Mouse (Mus musculus) c-Kit-negative CD71-positive TER-119-positive erythroid progenitor cells, embryonic 14.5 days (primary cell): ENCODE results near the gene Asic2.

Experiments used
- DNase-seq: peaks from one replicate; pipeline ENCODE4 v3.0.0-alpha.2; 2013; ENCODE audit warnings: low read depth, low spot score

Asic2 gene

GRCm38 (mm10) chr11:81202578-81202977 is 765.7 kb downstream of the Asic2 start:
- DNase-seq, result no peak

DNA sequence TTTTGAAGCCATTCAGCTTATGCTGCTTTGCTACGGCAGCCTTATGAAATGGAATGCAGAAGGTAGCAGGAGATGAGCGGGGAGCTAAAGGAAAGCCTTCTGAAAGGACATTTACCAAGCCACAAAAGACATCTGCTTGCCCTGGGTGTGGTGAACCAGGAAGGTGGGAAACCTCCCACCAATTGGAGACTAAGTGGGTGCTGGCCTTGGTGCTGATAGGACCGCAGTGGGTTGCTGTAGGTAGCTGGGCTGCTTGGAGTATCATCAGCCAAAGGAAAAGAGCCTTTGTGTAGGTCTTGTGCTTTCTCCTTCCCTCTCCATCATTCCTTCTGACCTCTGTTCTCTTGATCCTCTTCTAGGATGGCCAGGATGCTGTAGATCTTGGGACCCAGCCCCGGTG is 774.4 kb downstream of the Asic2 start:
- no peak for DNase-seq

DNA sequence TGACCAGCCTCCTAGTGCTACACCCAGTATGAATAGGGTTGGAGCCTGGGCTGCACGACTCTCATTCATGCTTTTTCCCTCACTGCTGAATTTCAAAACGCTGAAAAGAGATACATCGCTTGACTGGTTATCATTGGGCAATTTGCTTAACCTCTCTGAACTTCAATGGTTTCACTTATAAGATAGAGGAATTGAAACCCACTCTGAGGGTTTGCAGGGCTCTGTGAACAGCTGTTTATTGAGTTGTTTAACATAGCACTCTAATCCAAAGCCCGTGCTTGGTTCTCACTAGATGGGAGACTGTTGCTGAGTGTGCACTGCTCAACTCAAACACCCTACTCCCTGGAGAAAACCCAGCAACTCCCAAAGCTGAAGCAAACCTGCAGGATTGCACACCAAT is 776.1 kb downstream of the Asic2 start:
- no peak for DNase-seq

GRCm38 (mm10) chr11:81189103-81189502 is 779.2 kb downstream of the Asic2 start:
- DNase-seq, result no peak

GRCm38 (mm10) chr11:81187851-81188250 is 780.4 kb downstream of the Asic2 start:
- no peak for DNase-seq

GRCm38 (mm10) chr11:81184721-81185120 is 783.5 kb downstream of the Asic2 start:
- DNase-seq, result no peak

DNA sequence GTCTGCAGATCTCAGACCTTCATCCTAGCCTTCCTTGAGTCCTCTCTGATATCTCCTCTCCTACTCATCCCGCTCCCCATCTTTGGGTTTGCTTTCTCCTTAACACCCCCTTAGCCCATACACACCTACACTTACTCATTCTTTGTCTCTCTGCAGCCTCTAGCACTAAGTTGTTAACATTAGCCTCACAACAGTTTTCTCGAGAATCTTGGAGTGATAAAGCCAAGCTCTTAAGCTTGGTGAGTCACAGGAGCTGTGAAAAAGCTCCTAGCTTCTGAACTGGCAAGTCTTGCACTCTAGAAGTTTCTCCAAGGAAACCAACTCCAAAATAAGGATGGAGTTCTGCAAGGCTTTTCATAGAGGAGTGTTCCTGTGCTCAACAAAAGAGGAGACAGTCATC is 803.4 kb downstream of the Asic2 start:
- no peak for DNase-seq

GRCm38 (mm10) chr11:81163056-81163455 is 805.2 kb downstream of the Asic2 start:
- no peak for DNase-seq

GRCm38 (mm10) chr11:81153841-81154240 is 814.4 kb downstream of the Asic2 start:
- DNase-seq, result no peak

GRCm38 (mm10) chr11:81153161-81153840 is 815.0 kb downstream of the Asic2 start:
- no peak for DNase-seq

DNA sequence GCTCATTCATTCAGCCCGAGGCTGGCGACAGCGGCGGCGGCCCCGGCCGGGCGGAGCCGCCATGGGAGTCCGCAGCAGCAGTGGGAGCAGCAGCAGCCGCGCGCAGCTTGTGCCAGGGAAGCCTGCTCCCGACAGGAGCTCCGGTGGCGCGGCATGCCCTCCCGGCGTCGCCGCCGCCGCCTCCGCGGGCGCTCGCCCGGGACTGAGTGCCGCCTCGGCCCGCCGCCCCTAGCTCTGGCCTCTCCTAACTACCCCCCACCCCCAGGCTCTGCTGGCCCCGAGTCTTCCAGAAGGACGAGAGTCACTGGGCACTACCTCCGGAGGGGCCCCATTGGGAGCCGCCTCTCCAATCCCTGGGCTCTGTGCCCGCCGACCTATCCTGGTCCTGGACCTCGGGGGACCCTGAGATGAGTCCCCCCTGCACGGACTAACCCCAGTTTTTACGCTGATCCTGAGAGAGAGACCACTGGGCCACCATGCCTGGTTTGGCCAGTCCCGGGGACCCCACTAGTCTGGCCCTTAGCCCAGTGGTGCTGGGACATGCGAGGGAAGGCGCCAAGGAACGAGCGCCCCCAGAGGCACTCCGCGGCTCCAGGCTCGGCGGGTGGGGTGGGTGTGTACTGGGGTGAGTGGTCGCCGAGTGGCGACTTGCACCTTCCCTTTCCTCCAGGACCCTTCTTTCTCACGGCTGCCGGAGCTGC is 815.6 kb downstream of the Asic2 start:
- DNase-seq, result no peak

GRCm38 (mm10) chr11:81152021-81152385 is 816.3 kb downstream of the Asic2 start:
- DNase-seq, result no peak

- no peak for DNase-seq
Measured at GRCm38 (mm10) chr11:81151286-81152020, 816.8 kb downstream of the Asic2 start.

GRCm38 (mm10) chr11:81150621-81151020 is 817.6 kb downstream of the Asic2 start:
- no peak for DNase-seq

DNA sequence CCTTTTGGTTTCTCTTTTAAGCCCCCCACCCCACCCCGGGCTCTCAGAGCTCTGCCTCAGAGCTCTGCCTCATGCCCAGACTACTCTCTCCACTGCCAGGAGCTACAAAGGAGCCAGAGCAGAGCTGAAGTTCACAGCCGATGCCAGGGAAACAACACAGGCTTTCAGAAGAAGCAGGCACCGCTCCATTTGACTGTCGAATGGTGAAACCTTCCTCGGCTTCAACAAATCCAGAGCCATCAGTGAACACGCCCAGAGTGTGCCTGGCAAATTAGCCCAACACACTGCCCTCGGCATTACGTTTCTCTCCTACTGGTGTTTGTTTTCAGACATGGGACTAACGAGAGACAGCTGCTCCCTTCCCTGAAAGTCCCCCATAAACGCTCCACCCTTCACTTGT is 819.8 kb downstream of the Asic2 start:
- DNase-seq, result no peak

DNA sequence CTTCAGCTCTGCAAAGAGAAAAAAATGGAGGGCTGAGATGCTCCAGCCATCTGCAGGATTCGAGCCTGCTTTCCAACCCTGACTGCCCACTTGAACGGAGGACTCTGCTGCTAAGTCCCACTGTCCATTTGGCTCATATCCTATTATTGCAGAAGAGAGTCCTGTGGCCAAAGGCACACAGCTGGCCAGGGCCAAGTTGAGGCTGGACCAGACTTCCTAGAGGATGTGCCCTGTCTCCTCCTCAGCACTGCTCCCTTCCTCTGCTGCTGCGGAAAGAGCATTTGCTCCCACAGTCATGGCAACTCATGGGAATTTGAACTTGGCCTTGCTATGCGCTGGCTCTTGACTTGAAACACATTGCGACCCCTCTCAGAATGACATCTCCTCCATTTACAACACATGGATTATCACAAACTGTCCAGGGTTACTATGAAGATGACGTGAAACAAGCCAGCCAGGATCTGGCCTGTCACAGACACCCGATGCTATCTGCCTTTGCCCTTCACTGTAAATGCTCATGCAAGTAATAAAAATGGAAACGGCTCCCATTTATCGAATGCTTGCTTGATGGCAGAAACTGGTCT is 821.6 kb downstream of the Asic2 start:
- DNase-seq, result no peak

DNA sequence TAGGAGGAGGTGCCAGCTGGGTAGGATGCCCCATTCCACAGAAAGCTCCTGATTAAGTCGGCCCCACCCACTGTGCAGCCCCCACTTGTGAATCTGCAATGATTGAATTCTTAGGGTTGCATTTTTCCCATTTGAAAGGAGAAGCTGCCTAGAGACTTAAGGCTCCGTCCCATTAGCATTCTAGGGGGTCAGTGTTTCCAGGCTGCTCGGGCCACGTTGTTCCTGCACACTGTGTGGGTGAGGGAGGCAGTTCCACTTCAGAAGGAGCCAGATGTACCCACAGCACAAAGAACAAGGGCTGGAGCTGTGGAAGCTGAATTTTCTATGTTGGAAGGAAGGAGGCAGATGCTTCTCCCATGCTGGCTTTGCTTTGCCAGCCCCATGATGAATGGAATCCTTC is 833.1 kb downstream of the Asic2 start:
- DNase-seq, result no peak

DNA sequence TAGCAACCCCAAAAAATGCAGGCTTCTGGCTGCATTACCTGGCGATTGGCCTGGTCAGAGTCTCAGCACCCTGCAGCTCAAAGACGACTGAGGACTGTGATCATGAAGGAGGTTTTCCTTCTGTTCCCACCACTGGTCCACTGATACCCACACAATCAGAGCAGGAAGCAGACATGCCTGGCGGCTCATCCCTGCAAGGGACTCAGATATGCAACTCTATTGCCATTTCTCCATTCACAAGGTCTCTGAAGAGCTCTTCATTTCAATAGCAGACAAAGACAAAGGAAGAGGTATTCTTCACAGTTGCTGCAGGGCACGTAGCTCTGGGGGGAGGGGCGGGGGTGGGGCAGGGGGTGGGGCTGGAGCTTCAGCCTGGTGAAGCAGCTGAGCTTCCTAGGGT is 834.3 kb downstream of the Asic2 start:
- no peak for DNase-seq

GRCm38 (mm10) chr11:81132669-81133068 is 835.6 kb downstream of the Asic2 start:
- DNase-seq, result no peak

- no peak for DNase-seq
Measured at GRCm38 (mm10) chr11:81124363-81124762, 843.9 kb downstream of the Asic2 start.

GRCm38 (mm10) chr11:81120024-81120576 is 848.2 kb downstream of the Asic2 start:
- DNase-seq, result no peak

DNA sequence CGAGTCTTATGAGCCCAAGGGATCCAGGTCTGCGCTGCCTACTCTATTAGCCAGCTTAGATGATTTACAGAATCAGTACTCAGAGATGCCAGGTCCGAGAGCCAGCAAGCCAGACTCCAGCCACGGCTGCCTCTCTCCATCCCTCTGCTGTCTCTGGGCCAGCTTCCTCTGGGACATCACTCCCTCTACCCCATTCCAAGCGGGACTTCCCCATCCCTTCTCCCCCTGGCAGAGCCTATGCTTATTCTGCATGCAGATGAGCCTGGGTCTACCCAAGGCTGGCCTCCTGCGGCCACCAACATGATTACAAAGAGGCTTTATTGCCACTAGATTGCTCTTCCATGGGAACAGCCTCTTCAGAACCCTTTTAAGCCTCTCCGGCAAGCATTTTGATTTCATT is 850.2 kb downstream of the Asic2 start:
- no peak for DNase-seq
